Mouse (Mus musculus) splenic B cell, adult 2 months (primary cell): ENCODE measurements around the gene Unc5c.

Source experiments
- DNase-seq: peaks from one replicate; pipeline ENCODE4 v3.0.0-alpha.2; 2011; ENCODE audit warnings: low read depth, low spot score
- H3K27me3 ChIP-seq: 2 replicates; pipeline ENCODE4 v1.6.1; 2012; ENCODE audit warnings: mild to moderate bottlenecking, low read length, moderate library complexity, mixed read lengths; ENCODE audit not compliant: control insufficient read depth, poor library complexity, insufficient read depth, severe bottlenecking
- H3K36me3 ChIP-seq: 2 replicates; pipeline ENCODE4 v1.6.1; 2012; ENCODE audit warnings: mild to moderate bottlenecking, low read length, moderate library complexity, mixed read lengths; ENCODE audit not compliant: control insufficient read depth, poor library complexity, insufficient read depth, severe bottlenecking

Gene Unc5c

DNA sequence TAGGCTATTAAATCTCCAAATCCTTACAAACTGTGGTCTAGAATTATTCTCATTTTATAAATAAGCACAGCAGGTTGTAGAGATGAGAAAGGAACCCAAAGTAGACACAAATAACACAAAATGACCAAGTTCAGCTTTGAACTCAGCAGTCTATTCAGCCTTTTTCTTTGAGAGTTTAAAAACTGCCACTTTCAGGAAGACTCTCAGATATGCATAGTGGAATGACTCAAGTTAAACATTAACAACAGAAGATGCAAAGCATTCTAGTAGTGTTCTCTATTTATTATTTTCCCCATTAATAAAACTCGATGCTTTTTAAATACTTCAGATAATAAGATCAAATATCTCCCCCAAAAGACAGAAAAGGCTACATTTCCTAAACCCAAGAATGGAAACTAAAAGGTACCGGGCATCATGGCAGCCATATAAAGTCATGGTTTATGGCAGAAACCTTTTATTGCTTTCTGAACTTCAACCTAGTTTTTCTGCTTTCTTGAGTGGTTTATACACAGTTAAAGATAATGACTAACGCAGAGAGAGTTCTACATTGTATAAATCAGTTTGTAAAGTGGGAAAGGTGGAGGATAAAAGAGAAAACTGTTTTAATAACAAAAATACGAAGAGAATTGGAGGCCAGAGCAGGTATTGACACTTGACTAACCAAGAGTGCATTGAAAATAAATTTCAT lies 283.8 kb downstream of the Unc5c start:
- DNase-seq = no peak
- H3K36me3 ChIP-seq = no peaks in the 10 kb centered on the region
- H3K27me3 ChIP-seq = no peaks in the 10 kb centered on the region

DNA sequence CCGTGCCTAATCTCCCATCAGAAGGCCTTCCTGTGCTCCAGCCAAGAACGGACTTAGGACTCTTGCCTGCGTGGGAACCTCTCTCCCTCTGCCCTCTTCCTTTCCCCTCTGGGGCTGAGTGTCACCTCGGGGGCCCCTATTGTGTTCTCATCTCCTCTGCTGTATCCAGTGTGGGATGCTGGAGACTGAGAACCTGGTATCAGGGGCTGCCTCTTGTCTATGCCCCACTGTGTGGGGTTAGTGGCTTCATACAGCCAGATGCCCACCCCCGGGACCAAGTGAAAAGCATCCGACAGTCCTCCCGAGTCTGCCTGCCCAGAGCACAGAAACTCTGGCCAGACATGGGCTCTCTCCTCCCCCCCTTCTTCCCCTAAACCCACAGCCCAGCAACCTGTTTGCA lies 287.2 kb downstream of the Unc5c start:
- DNase-seq = no peak
- H3K27me3 ChIP-seq = no peaks in the 10 kb centered on the region
- H3K36me3 ChIP-seq = no peaks in the 10 kb centered on the region

DNA sequence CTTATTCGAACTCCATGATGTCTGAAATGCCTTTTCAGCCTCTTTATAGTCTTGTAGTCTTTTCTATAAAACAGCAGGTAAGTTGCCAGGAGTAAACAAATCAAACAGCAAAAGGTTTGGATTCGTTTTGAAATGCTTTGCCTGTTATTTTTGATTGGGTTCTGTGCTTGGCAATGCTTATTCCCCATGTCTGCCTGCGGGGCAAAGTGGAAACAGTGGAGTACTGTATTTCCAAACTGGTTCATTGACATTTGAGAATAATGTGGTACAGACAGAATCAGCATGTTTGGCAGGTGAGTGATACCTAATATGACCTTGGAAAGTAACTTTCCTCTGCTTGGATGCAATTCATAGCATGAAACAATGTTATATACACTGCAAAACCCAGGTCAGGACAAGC lies 292.2 kb downstream of the Unc5c start:
- DNase-seq = no peak
- Histone ChIP-seq H3K27me3 (no peaks in the 10 kb centered on the region), H3K36me3 (no peaks in the 10 kb centered on the region)

DNA sequence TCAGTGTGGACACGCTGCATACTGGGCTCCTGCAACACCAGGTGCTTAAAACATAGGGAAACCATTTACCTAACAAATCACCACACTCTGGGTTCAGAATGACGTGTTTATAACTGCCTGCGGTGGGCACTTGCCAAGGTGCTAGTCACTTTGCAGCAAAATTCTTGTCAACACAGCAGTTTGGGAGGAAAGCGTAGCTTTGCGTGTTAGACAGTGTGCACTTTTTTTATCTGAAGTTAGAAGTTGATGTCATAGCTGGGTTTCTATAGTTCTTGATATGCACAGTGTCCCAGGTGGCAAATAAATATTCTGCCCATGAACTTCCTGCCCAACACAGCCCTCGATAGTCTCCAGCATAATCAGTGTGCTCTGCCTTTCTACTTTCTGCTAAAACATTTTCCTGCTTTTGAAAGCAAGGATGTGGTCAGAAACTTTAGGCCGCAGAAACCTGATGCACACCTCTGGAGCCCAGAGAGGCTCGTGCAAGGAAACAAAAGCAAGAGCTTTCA lies 313.4 kb downstream of the Unc5c start:
- no peak for DNase-seq
- no peaks in the 10 kb centered on the region; the same call in 1 of the 2 replicates for H3K27me3 ChIP-seq
- no peaks in the 10 kb centered on the region for H3K36me3 ChIP-seq

DNA sequence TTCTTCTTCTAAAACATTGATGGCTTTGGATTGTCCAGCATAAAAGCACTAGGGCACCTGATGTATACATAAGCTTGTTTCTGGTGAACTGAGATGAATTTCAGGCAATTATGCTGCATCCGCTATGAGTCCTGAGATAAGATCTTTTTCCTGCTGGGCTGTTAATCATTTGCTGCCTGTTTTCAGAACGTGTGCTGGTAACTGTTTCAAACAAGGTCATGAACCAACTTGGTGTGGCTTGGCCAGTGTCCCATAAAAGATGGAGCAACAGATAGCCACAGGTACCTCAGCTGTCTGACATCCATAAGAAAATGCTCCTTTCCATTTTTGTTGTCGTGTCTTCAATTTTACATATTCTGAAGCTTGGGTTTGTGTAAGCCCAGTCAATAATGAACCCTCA lies 314.2 kb downstream of the Unc5c start:
- no peak for DNase-seq
- H3K27me3 ChIP-seq = no peaks in the 10 kb centered on the region; the same call in 1 of the 2 replicates

DNA sequence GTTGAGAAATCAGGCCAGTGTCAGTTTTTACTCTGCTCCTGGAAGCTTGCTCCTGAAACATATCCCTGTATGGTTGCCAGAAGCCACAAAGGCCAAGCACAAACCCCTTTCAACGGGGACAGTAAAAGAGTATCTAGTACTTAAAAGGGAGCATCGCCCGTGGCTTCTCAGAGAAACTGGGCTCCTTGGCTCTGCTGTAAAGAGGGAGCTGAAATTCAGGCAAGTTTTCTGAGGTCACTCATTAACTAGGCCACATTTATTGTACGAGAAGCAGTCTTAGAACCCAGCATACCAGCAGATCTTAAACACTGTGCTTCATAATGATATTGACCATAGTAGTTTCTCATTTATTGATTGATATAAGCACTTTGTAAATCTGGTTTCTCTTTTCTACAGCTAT lies 317.5 kb downstream of the Unc5c start:
- Histone ChIP-seq H3K36me3 (no peaks in the 10 kb centered on the region), H3K27me3 (no peaks in the 10 kb centered on the region; the same call in 1 of the 2 replicates)
- no peak for DNase-seq

More for the DNA sequence above, 314.2 kb downstream of the Unc5c start:
- no peaks in the 10 kb centered on the region for H3K36me3 ChIP-seq

DNA sequence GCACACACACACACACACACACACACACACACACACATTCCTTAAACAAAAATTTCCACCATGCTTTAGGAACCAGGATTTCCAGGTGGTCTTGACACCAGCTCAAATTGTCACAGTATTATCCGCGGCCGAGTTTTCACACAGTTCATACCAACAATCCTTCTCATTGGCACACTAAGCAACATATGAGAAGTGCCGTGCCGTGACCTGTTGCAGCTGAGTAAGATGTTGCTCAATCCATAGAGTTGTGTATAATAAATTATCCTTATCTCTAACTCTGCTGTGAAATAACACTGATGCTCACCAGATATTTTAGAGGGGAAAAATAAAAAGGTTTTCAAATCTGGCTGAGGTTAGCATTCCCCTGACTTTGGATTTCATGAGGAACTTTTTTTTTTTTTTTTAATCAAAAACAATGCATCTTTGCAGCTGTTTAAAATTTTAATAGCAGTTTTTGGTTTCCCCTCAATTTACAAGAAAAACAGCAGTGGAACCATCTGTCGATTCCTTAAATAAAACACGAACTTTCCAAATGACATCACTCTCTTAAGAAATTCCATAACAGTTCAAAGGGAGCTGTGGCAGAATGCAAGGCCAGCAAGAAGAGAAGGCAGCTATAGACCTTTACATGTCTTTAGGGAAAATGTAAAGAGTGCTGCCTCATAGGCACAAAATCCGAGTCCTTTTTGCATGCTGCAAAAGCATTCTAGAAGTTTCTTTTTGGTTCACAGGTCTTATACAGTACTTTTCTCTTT lies 326.2 kb downstream of the Unc5c start:
- Histone ChIP-seq H3K27me3 (no peaks in the 10 kb centered on the region), H3K36me3 (no peaks in the 10 kb centered on the region)
- no peak for DNase-seq

DNA sequence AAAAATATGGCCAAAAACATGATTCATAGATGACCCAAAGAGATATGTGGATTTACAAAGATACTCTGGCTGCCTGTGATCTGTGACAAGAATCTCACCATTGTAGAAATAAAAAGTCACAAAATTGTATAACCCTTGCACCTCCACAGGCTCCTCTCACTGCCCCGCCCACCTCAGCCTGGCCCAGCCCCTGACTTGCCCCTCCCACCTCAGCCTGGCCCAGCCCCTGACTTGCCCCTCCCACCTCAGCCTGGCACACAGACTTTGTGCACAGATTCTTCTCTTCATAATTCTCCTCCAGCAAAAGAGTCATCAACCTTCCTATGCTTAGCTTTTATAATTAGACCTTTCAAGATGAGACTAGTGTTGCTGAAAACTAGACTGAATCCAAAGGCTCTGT lies 327.1 kb downstream of the Unc5c start:
- H3K27me3 ChIP-seq = no peaks in the 10 kb centered on the region
- H3K36me3 ChIP-seq = no peaks in the 10 kb centered on the region
- no peak for DNase-seq

DNA sequence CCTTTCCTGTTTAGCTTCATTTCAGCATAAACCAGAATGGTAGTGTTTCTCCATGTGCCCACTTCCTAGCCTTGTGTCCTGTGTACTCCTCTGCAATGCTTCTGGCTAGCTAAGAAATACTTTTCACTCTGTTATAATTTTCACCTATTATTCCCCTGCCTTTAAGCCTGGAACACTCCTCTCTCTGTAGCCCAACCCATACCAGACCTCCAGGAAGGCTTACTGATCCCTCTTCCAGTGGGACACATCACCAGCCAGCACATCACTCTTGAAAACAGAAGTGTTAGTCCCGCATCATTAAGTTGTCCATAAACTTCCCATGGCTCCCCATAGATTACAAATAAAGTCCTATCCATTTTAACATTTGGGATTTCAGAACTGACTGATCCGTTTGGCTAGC lies 328.7 kb downstream of the Unc5c start:
- DNase-seq = no peak
- Histone ChIP-seq H3K27me3 (no peaks in the 10 kb centered on the region), H3K36me3 (no peaks in the 10 kb centered on the region)

DNA sequence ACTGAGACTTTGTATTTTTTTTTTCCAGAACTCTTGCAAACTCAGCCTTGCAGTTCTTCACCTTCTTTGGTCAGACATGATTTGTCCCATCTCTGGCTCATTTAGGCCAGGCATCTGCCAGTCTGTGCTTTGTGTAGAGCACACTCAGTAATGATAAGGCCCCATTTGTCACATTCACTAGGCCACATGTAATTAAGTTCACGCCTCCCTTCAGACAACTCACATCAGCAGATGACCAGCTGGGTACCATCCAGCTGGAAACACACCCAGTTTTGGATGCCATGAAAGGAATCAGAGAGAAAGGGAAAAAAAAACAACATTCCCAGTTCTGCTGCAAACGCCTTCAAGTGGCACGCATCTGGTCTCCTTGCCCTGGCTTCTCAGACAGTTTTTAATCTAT lies 329.4 kb downstream of the Unc5c start:
- Histone ChIP-seq H3K36me3 (no peaks in the 10 kb centered on the region), H3K27me3 (no peaks in the 10 kb centered on the region)
- DNase-seq = no peak

DNA sequence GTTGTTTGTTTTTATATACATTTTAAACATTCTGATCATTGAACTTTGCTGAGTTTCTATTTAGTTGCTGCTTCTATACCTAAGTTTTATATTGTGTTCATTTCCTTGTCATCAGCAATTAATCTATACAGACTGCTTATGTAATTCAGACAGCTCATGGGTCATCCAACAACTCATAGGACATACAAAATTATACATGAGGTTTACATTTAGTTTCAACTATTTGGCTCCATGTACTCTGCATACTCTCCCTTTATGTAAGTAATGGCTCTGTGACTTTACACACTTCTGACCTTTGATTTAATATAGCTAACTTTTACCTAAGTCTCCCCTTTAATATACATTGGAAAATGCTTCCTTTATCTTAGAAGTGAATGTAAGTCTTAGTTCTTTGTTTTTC lies 332.4 kb downstream of the Unc5c start:
- no peaks in the 10 kb centered on the region for H3K27me3 ChIP-seq
- DNase-seq = no peak
- H3K36me3 ChIP-seq = no peaks in the 10 kb centered on the region

DNA sequence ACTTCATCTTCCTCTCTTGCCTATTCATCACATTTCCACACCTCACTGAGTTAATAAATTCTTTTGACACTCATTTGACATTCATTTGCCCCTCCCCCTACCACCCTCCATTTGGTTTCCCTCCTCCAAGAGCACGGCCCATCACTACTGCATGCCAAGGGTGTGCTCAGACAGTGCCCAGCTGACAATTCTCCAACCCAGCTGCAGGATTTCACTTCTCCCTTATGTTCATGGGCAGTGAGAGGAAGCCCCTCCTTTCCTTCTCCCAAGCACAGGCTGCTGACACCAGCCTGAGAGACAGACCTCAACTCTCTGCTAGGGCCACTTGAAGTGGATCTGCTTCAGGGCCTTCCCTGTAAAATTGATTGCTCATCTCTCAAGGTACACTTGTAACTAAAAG lies 332.8 kb downstream of the Unc5c start:
- no peaks in the 10 kb centered on the region for H3K27me3 ChIP-seq
- DNase-seq = no peak
- no peaks in the 10 kb centered on the region for H3K36me3 ChIP-seq

DNA sequence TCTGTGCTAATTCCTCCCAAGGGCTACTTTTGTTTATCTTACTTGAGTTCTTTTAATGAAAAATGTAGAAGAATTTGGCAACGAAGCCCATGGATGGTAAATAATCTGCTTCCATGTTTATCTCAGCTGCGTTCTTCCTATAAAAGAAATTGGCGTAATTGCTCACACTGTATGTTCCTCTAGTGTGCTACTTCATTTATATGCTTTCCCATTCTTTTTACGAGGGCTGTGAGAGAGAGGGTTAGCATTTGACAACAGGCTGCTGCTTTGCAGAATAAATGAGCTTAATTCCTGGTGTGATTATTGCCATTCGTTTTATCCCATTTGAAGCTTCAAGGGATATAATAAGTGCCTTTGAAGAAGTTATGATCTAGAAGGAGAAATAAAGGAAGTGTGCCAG lies 339.1 kb downstream of the Unc5c start:
- no peak for DNase-seq
- Histone ChIP-seq H3K36me3 (no peaks in the 10 kb centered on the region), H3K27me3 (no peaks in the 10 kb centered on the region)

DNA sequence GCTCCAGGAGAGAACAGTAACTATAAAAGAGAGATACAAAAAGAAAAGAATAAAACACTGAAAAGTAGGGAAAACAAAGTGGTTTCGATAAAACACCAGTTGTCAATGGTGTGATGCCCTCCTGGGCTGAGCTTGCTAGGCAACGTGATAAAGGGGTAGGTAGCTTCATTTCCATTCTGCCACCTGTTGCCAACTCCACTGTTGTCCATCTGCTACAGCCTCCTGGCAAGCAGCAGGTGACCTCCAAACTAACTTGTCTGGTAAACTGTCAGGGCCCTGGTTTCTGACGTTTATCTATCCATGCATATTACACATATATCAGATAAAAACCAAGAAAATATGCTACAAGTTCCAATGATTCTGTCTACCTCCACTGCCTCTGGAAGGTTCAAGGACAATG lies 344.6 kb downstream of the Unc5c start:
- no peaks in the 10 kb centered on the region for H3K27me3 ChIP-seq
- no peaks in the 10 kb centered on the region for H3K36me3 ChIP-seq
- no peak for DNase-seq

DNA sequence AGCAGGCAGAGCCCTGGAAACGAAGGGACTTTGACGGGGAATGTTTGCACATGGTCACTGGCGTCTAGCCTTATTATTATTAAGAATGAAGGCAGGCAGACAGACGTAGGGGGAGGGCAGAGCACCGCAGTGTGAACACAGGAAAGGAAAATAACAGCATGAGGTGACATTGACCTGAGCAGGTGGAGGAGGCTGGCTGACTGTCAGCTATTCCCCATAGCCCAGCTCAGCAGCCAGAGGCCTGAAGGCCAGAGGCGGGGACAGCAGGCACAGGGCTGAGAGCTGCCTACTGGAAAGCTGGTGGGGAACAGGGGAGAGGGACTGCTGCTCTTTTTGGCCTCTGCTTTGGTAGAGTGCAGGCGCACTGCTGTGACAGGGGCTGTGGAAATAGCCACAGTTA lies 345.9 kb downstream of the Unc5c start:
- H3K27me3 ChIP-seq = no peaks in the 10 kb centered on the region

More for the DNA sequence above, 345.9 kb downstream of the Unc5c start:
- H3K36me3 ChIP-seq = no peaks in the 10 kb centered on the region
- DNase-seq = no peak
